Mouse (Mus musculus): ENCODE measurements around the gene Gga1.

GRCm38 (mm10) chr15:78894726-78895125 is 17.7 kb downstream of the Gga1 start:
- no peak for TF ChIP-seq CTCF (IDR thresholded peaks at IDR 0.05; ENCODE audit: control insufficient read depth, insufficient read depth, low read length)
- no peak for TF ChIP-seq POLR2A (IDR thresholded peaks at IDR 0.05; ENCODE audit: borderline replicate concordance, control insufficient read depth, low read depth, low read length)
